Comparison of ENCODE assay signal across 21 mouse cellular contexts in the genomic region with DNA sequence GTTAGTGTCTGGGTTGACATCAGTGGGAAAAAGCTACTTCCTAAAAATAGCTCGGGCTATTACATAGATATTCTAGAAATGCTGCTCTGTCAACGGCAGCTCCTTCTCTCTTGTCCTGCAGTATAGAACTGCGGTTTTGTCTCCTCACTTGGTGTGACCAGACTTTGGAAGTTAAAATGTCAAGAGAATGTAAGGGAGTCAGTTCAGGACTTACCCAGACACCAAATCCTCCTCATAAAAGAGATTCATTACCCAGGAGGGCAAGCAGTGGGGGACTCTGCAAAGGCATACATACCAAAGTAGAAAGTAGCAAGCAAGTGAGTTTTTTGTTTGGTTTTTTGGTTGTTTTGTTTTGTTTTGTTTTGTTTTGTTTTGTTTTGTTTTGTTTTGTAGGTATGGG.
A peak's percentile ranks its signal among the peaks of the same experiment; 100 is the strongest.
DNase-seq lines count a peak whose midpoint lies in the region; ATAC-seq and TF ChIP-seq lines count a peak whose summit lies in the region.
"Had no signal": no experiment of that assay in that cellular context is flagged by ENCODE, and none has a peak within 500 bp of the region (broad histone marks: within the 10 kb centered on the region; RNA-seq: fewer than 3 reads in every experiment).

No protein-coding gene starts in this region.

- no peak for TF ChIP-seq CTCF in heart, postnatal 0 days (IDR thresholded peaks at IDR 0.05; ENCODE audit: low read depth)
- TF ChIP-seq CTCF in kidney, postnatal 0 days (IDR thresholded peaks at IDR 0.05; ENCODE audit: low read depth) = no peak

- no peaks in the 10 kb centered on the region for H3K9me3 ChIP-seq in heart, postnatal 0 days (replicated peaks; ENCODE audit: control insufficient read depth, low read length)
- no peaks in the 10 kb centered on the region for H3K9me3 ChIP-seq in heart, embryonic 11.5 days (replicated peaks; ENCODE audit: control insufficient read depth, low read length)
- H3K9me3 ChIP-seq in kidney, embryonic 15.5 days (replicated peaks) = no peaks in the 10 kb centered on the region
- no peaks in the 10 kb centered on the region for H3K9me3 ChIP-seq in kidney, postnatal 0 days (replicated peaks; ENCODE audit: low read length)

- ATAC-seq in heart, postnatal 0 days (ENCODE audit: insufficient read depth, low read depth) = no peak
- no peak for ATAC-seq in heart, embryonic 11.5 days (replicated peaks; ENCODE audit: insufficient number of reproducible peaks, low FRiP score, low TSS enrichment)
- ATAC-seq in kidney, embryonic 15.5 days (replicated peaks; ENCODE audit: low FRiP score) = peak; percentile 60; the same call in 1 of the 2 replicates
- no peak for ATAC-seq in kidney, postnatal 0 days (replicated peaks; ENCODE audit: low FRiP score, low read depth)
- ATAC-seq: activated CD4-positive, CD25-positive, alpha-beta regulatory T cell, adult 4 months; CD4-positive, CD25-positive, alpha-beta regulatory T cell, adult 4 months; Patski had no signal

- WGBS in heart, postnatal 0 days = 13% methylated on average over 3 of the region's 3 CpGs
- 24% methylated on average over 3 of the region's 3 CpGs for WGBS in heart, embryonic 11.5 days (ENCODE audit: insufficient replicate concordance)
- 36% methylated on average over 3 of the region's 3 CpGs for WGBS in kidney, embryonic 15.5 days
- WGBS in kidney, postnatal 0 days = 20% methylated on average over 3 of the region's 3 CpGs

- no peak overlapping the region for H3K4me3 ChIP-seq in heart, postnatal 0 days (ENCODE audit: low read depth, low read length)
- no peak overlapping the region for H3K4me3 ChIP-seq in heart, embryonic 11.5 days (ENCODE audit: low read depth, low read length)
- H3K4me3 ChIP-seq in kidney, embryonic 15.5 days (replicated peaks) = no peak overlapping the region
- no peak overlapping the region for H3K4me3 ChIP-seq in kidney, postnatal 0 days (replicated peaks; ENCODE audit: low read depth, low read length)

- H3K9ac ChIP-seq in heart, postnatal 0 days (replicated peaks; ENCODE audit: low read depth, low read length) = no peak overlapping the region
- H3K9ac ChIP-seq in heart, embryonic 11.5 days (ENCODE audit: low read depth, low read length) = no peak overlapping the region
- H3K9ac ChIP-seq in kidney, embryonic 15.5 days = no peak overlapping the region
- no peak overlapping the region for H3K9ac ChIP-seq in kidney, postnatal 0 days (ENCODE audit: low read depth, low read length)

- no peak for TF ChIP-seq EP300 in heart, postnatal 0 days (IDR thresholded peaks at IDR 0.05; ENCODE audit: low read depth)

- peak; percentile 17 for DNase-seq in heart, postnatal 0 days (ENCODE audit: low spot score)
- no peak for DNase-seq in kidney, postnatal 4 days
- DNase-seq in kidney, postnatal 0 days (ENCODE audit: low spot score) = peak; percentile 64
- no peak for DNase-seq in kidney, postnatal 14 days
- DNase-seq: adrenal gland, adult 2 months; adrenal gland, adult 8-10 months; adrenal gland, postnatal 10 days; adrenal gland, postnatal 14 days; adrenal gland, postnatal 25 days; adrenal gland, postnatal 36 days; B cell, adult 2 months; cerebellum, adult 11 months; cerebellum, adult 11-12 months; cerebellum, adult 18-20 months had no signal

- no peak overlapping the region for H3K4me2 ChIP-seq in heart, postnatal 0 days (ENCODE audit: low read depth, low read length)
- H3K4me2 ChIP-seq in heart, embryonic 11.5 days = no peak overlapping the region
- H3K4me2 ChIP-seq in kidney, embryonic 15.5 days = no peak overlapping the region
- H3K4me2 ChIP-seq in kidney, postnatal 0 days (ENCODE audit: low read length) = no peak overlapping the region

- no peak overlapping the region for H3K27ac ChIP-seq in heart, postnatal 0 days (ENCODE audit: low read depth)
- no peak overlapping the region for H3K27ac ChIP-seq in heart, embryonic 11.5 days (ENCODE audit: low read depth, low read length)
- H3K27ac ChIP-seq in kidney, embryonic 15.5 days = no peak overlapping the region
- no peak overlapping the region for H3K27ac ChIP-seq in kidney, postnatal 0 days

- no peaks in the 10 kb centered on the region for H3K27me3 ChIP-seq in heart, postnatal 0 days (ENCODE audit: control insufficient read depth, insufficient read depth, low read length)
- H3K27me3 ChIP-seq in heart, embryonic 11.5 days (ENCODE audit: control insufficient read depth, insufficient read depth, low read length) = no peaks in the 10 kb centered on the region
- H3K27me3 ChIP-seq in kidney, embryonic 15.5 days = no peaks in the 10 kb centered on the region
- H3K27me3 ChIP-seq in kidney, postnatal 0 days (ENCODE audit: insufficient read depth, low read length) = no peaks in the 10 kb centered on the region
- H3K27me3 ChIP-seq: CH12.LX had no signal

- no peaks in the 10 kb centered on the region for H3K36me3 ChIP-seq in heart, postnatal 0 days (replicated peaks; ENCODE audit: control insufficient read depth, insufficient read depth, low read length)
- H3K36me3 ChIP-seq in heart, embryonic 11.5 days (ENCODE audit: control insufficient read depth, insufficient read depth, low read length) = no peaks in the 10 kb centered on the region
- no peaks in the 10 kb centered on the region for H3K36me3 ChIP-seq in kidney, embryonic 15.5 days
- no peaks in the 10 kb centered on the region for H3K36me3 ChIP-seq in kidney, postnatal 0 days (ENCODE audit: insufficient read depth, low read length)
- H3K36me3 ChIP-seq: G1E had no signal

- no peaks in the 10 kb centered on the region for H3K4me1 ChIP-seq in heart, postnatal 0 days (ENCODE audit: control insufficient read depth, insufficient read depth)
- peaks cover 9% of the 10 kb centered on the region; the same call in 1 of the 2 replicates for H3K4me1 ChIP-seq in heart, embryonic 11.5 days (ENCODE audit: control insufficient read depth, insufficient read depth, low read length)
- H3K4me1 ChIP-seq in kidney, embryonic 15.5 days = peaks cover 4% of the 10 kb centered on the region; the same call in 1 of the 2 replicates
- H3K4me1 ChIP-seq in kidney, postnatal 0 days (replicated peaks; ENCODE audit: insufficient read depth, low read length) = no peaks in the 10 kb centered on the region

Comparison
In these comparisons a context has a peak if more than half of its experiments do, and no peak if none do; other contexts are left out.
1. DNase-seq: peak in heart, postnatal 0 days (single experiment) and kidney, postnatal 0 days (single experiment); none in kidney, postnatal 4 days (0 of 2) and kidney, postnatal 14 days (single experiment).